In genomic region chr9:105476134-105476533, GRCm38 (mm10) we compare ENCODE assay signal across 20 mouse cellular contexts. TPM values are rescaled to one million over a fixed set of nuclear protein-coding genes. Genes with fewer than 3 reads are reported as not detected.
A peak's percentile ranks its signal among the peaks of the same experiment; 100 is the strongest.
DNase-seq lines count a peak whose midpoint lies in the region; ATAC-seq and TF ChIP-seq lines count a peak whose summit lies in the region.
"Had no signal": no experiment of that assay in that cellular context is flagged by ENCODE, and none has a peak within 500 bp of the region (broad histone marks: within the 10 kb centered on the region; RNA-seq: fewer than 3 reads in every experiment).

No protein-coding gene starts in this region.

- no peak overlapping the region for H3K4me3 ChIP-seq in layer of hippocampus, adult 2 months
- H3K4me3 ChIP-seq: forebrain, embryonic 10.5 days; heart, embryonic 15.5 days; intestine, embryonic 15.5 days; midbrain, embryonic 10.5 days had no signal

- intact Hi-C loops in heart, postnatal 14 days (cut with DNase I) = no loop called here

- peak; percentile 70 for DNase-seq in cerebellum, adult 9-10 months
- no peak for DNase-seq in cerebellum, adult 11 months
- DNase-seq in layer of hippocampus, adult 2 months (ENCODE audit: low spot score in 2 of 2) = peak; percentile 43 to 59
- DNase-seq in layer of hippocampus, postnatal 10 days (ENCODE audit: low spot score in 2 of 2) = no peak
- DNase-seq in brain, adult 2 months (ENCODE audit: low read depth, low spot score) = peak; percentile 87
- DNase-seq in heart, postnatal 14 days = no peak
- no peak for DNase-seq in urinary bladder, adult 2 months (ENCODE audit: low spot score)
- DNase-seq: adrenal gland, postnatal 14 days; heart, postnatal 4 days; kidney, adult 8-10 months; kidney, postnatal 10 days; lung, postnatal 4 days had no signal

- ATAC-seq in granulocyte monocyte progenitor cell, adult 5-6 weeks (replicated peaks; ENCODE audit: poor library complexity, severe bottlenecking) = 0 out of 2 replicates have a peak, but pooled peaks have one; percentile 42
- ATAC-seq: forebrain, embryonic 16.5 days; hindbrain, embryonic 16.5 days; intestine, embryonic 15.5 days; midbrain, embryonic 16.5 days had no signal

- H3K27ac ChIP-seq in layer of hippocampus, adult 2 months = peak overlapping the region; percentile 87
- H3K27ac ChIP-seq: forebrain, embryonic 10.5 days; heart, embryonic 15.5 days; intestine, embryonic 15.5 days; midbrain, embryonic 10.5 days had no signal

- TF ChIP-seq CTCF in layer of hippocampus, adult 2 months (conservative IDR thresholded peaks at IDR 0.05) = no peak

RNA-seq across cellular contexts. Expression of gene Atp2c1, which starts 51.0 kb away (rescaled TPM):
- total RNA-seq in layer of hippocampus, adult 2 months (2021) = 100 to 1,000 TPM; 245 to 250 TPM
- total RNA-seq in layer of hippocampus, postnatal 10 days (2021) = 100 to 1,000 TPM; 252 to 278 TPM
- 14.9 and 19.6 TPM in 2 replicates for total RNA-seq in granulocyte monocyte progenitor cell, adult 5-6 weeks (2014; fragmentation: Nextera tagmentation)
- 47.3 and 65.1 TPM in 2 replicates for total RNA-seq in granulocyte monocyte progenitor cell, adult 5-6 weeks (2017)
- total RNA-seq in heart, postnatal 14 days (2021) = 10 to 100 TPM; 54.6 to 61.7 TPM
- 81.9 and 83.4 TPM in 2 replicates for polyA plus RNA-seq in urinary bladder, adult 2 months (2012; rRNA removed)

Comparison
In these comparisons a context has a peak if more than half of its experiments do, and no peak if none do; other contexts are left out.
1. DNase-seq: peak in cerebellum, adult 9-10 months (single experiment), layer of hippocampus, adult 2 months (2 of 2) and brain, adult 2 months (single experiment); none in cerebellum, adult 11 months (single experiment), layer of hippocampus, postnatal 10 days (0 of 2), heart, postnatal 14 days (0 of 2) and urinary bladder, adult 2 months (single experiment).